Mouse (Mus musculus) hindbrain, embryonic 15.5 days (tissue): ENCODE measurements around the gene Prg2. TPM values are rescaled to one million over a fixed set of nuclear protein-coding genes. Genes with fewer than 3 reads are reported as not detected.

Source experiments
- polyA plus RNA-seq: library from polyadenylated mRNA; unstranded; fragments of >200 nt; fragmentation: Nextera tagmentation; extraction: Ambion mirVana; gene quantifications from 2 replicates; pipeline ENCODE4 v1.2.1, GENCODE M21; 2015

Gene Prg2
- polyA plus RNA-seq, 1 experiment from 2014 or later: 0.18 TPM

Other genes starting within 250 kb of the Prg2 start
- gene Ypel4, start 246.4 kb upstream of the Prg2 start, polyA plus RNA-seq: 18.9 and 19.8 TPM in 2 replicates
- gene Gm19426, start 236.8 kb upstream of the Prg2 start, polyA plus RNA-seq: 5.1 and 5.9 TPM in 2 replicates
- gene Serping1, start 205.0 kb upstream of the Prg2 start, polyA plus RNA-seq: 39.5 and 47.3 TPM in 2 replicates
- 23.2 and 26.7 TPM in 2 replicates for gene Ube2l6, start 181.6 kb upstream of the Prg2 start, polyA plus RNA-seq
- gene Smtnl1, start 157.8 kb upstream of the Prg2 start, polyA plus RNA-seq: not detected in 2 replicates
- 73.4 and 75.2 TPM in 2 replicates for gene Timm10, start 153.5 kb upstream of the Prg2 start, polyA plus RNA-seq
- 2.3 and 2.4 TPM in 2 replicates for gene Slc43a1, start 141.6 kb upstream of the Prg2 start, polyA plus RNA-seq
- gene Rtn4rl2, start 93.8 kb upstream of the Prg2 start, polyA plus RNA-seq: 5.0 and 6.2 TPM in 2 replicates
- 5.2 and 5.3 TPM in 2 replicates for gene Slc43a3, start 43.9 kb upstream of the Prg2 start, polyA plus RNA-seq
- gene Prg3, start 7.8 kb downstream of the Prg2 start, polyA plus RNA-seq: not detected in 2 replicates
- gene Ssrp1, start 56.8 kb downstream of the Prg2 start, polyA plus RNA-seq: 166 and 171 TPM in 2 replicates
- 7.3 and 14.2 TPM in 2 replicates for gene P2rx3, start 57.0 kb downstream of the Prg2 start, polyA plus RNA-seq
- gene Tnks1bp1, start 67.6 kb downstream of the Prg2 start, polyA plus RNA-seq: 24.4 and 24.8 TPM in 2 replicates
- gene Aplnr, start 155.8 kb downstream of the Prg2 start, polyA plus RNA-seq: 30.5 and 31.6 TPM in 2 replicates
- 10.9 and 11.9 TPM in 2 replicates for gene Lrrc55, start 216.7 kb downstream of the Prg2 start, polyA plus RNA-seq